8 mouse cellular contexts compared by ENCODE assay signal in genomic region chr1:138843361-138844091, GRCm38 (mm10). TPM values are rescaled to one million over a fixed set of nuclear protein-coding genes. Genes with fewer than 3 reads are reported as not detected.
A peak's percentile ranks its signal among the peaks of the same experiment; 100 is the strongest.
DNase-seq lines count a peak whose midpoint lies in the region; ATAC-seq and TF ChIP-seq lines count a peak whose summit lies in the region.

No protein-coding gene starts in this region.

- H3K79me2 ChIP-seq in CH12.LX (replicated peaks; ENCODE audit: control insufficient read depth, extremely low read depth, insufficient read depth, poor library complexity, severe bottlenecking) (no peaks in the 10 kb centered on the region), myocyte (ENCODE audit: control insufficient read depth, insufficient read depth) (no peaks in the 10 kb centered on the region)

- ATAC-seq in heart, embryonic 11.5 days (replicated peaks; ENCODE audit: insufficient number of reproducible peaks, low FRiP score, low TSS enrichment): no peak
- ATAC-seq in intestine, embryonic 16.5 days: no peak

- H3K9ac ChIP-seq in heart, embryonic 11.5 days (ENCODE audit: low read depth, low read length): peak overlapping the region; percentile 61; the same call in 1 of the 2 replicates
- H3K9ac ChIP-seq in CH12.LX (ENCODE audit: insufficient read depth, low read depth): peak overlapping the region; percentile 42
- no peak overlapping the region; the same call in 1 of the 2 replicates for H3K9ac ChIP-seq in intestine, embryonic 16.5 days (ENCODE audit: low read depth, low read length)

- no peaks in the 10 kb centered on the region for H3K9me3 ChIP-seq in heart, embryonic 11.5 days (replicated peaks; ENCODE audit: control insufficient read depth, low read length)
- no peaks in the 10 kb centered on the region for H3K9me3 ChIP-seq in CH12.LX (replicated peaks; ENCODE audit: low read length)
- no peaks in the 10 kb centered on the region for H3K9me3 ChIP-seq in forebrain, embryonic 10.5 days
- no peaks in the 10 kb centered on the region for H3K9me3 ChIP-seq in intestine, embryonic 16.5 days (ENCODE audit: control insufficient read depth, low read length)

- intact Hi-C loops in heart, postnatal 25 days (cut with DNase I): loop anchor here (5.0 kb wide), 2 partner anchors 84 to 119 kb away; partner anchors contain the start of gene Dennd1b

- no peak for DNase-seq in heart, postnatal 25 days (ENCODE audit: low spot score)
- DNase-seq in CH12.LX (ENCODE audit: extremely low read depth): no peak
- DNase-seq in forebrain, embryonic 10.5 days (ENCODE audit: extremely low spot score, low spot score): peak; percentile 73
- DNase-seq in gastrocnemius, adult 18-20 months (ENCODE audit: low spot score): no peak
- no peak for DNase-seq in c-Kit-positive CD71-positive TER-119-positive erythroid progenitor cells, embryonic 14.5 days (ENCODE audit: low spot score)

- H3K4me2 ChIP-seq in heart, embryonic 11.5 days: peak overlapping the region; percentile 65
- H3K4me2 ChIP-seq in CH12.LX (ENCODE audit: insufficient read depth, low read depth, poor library complexity, severe bottlenecking): peak overlapping the region; percentile 77
- peak overlapping the region; percentile 60 for H3K4me2 ChIP-seq in intestine, embryonic 16.5 days (ENCODE audit: low read depth, low read length)
- H3K4me2 ChIP-seq in myocyte (ENCODE audit: low read depth): peak overlapping the region; percentile 75

- H3K36me3 ChIP-seq in heart, embryonic 11.5 days (ENCODE audit: control insufficient read depth, insufficient read depth, low read length): no peaks in the 10 kb centered on the region
- no peaks in the 10 kb centered on the region for H3K36me3 ChIP-seq in CH12.LX (replicated peaks in 1 of 2; ENCODE audit: control insufficient read depth in 1 of 2, insufficient read depth in 1 of 2, low read length in 1 of 2)
- no peaks in the 10 kb centered on the region for H3K36me3 ChIP-seq in forebrain, embryonic 10.5 days (replicated peaks)
- no peaks in the 10 kb centered on the region for H3K36me3 ChIP-seq in intestine, embryonic 16.5 days (ENCODE audit: control insufficient read depth, insufficient read depth, low read length)
- H3K36me3 ChIP-seq in myocyte (ENCODE audit: control insufficient read depth, insufficient read depth): no peaks in the 10 kb centered on the region

- H3ac ChIP-seq in myocyte (ENCODE audit: control insufficient read depth, insufficient read length): peak overlapping the region; percentile 2

- H3K4me1 ChIP-seq in heart, embryonic 11.5 days (ENCODE audit: control insufficient read depth, insufficient read depth, low read length): peaks cover 14% of the 10 kb centered on the region
- H3K4me1 ChIP-seq in CH12.LX (ENCODE audit: control insufficient read depth in 1 of 2, insufficient read depth in 2 of 2): no peaks in the 10 kb centered on the region; a peak in 1 of 4 replicates
- H3K4me1 ChIP-seq in forebrain, embryonic 10.5 days: peaks cover 65% of the 10 kb centered on the region
- peaks cover 18% of the 10 kb centered on the region for H3K4me1 ChIP-seq in intestine, embryonic 16.5 days (ENCODE audit: control insufficient read depth, insufficient read depth, low read length)

- H3K27me3 ChIP-seq in heart, embryonic 11.5 days (ENCODE audit: control insufficient read depth, insufficient read depth, low read length): peaks cover 73% of the 10 kb centered on the region
- no peaks in the 10 kb centered on the region for H3K27me3 ChIP-seq in CH12.LX (replicated peaks)
- peaks cover 100% of the 10 kb centered on the region for H3K27me3 ChIP-seq in forebrain, embryonic 10.5 days (ENCODE audit: poor library complexity, severe bottlenecking)
- peaks cover 58% of the 10 kb centered on the region for H3K27me3 ChIP-seq in intestine, embryonic 16.5 days (replicated peaks; ENCODE audit: control insufficient read depth, insufficient read depth, low read length)
- H3K27me3 ChIP-seq in myocyte (ENCODE audit: control insufficient read depth, insufficient read depth, insufficient read length): no peaks in the 10 kb centered on the region

- TF ChIP-seq POLR2A in CH12.LX (IDR thresholded peaks at IDR 0.05; ENCODE audit: low read depth, low read length) (peak; percentile 17; the same call in 1 of the 2 replicates), myocyte (IDR thresholded peaks at IDR 0.05; ENCODE audit: insufficient read length, low read depth) (no peak)

- TF ChIP-seq EP300 in CH12.LX (IDR thresholded peaks at IDR 0.05; ENCODE audit: low read length): no peak

- H3K4me3 ChIP-seq in heart, embryonic 11.5 days (ENCODE audit: low read depth, low read length): peak overlapping the region; percentile 42
- H3K4me3 ChIP-seq in CH12.LX (replicated peaks in 1 of 3; ENCODE audit: low read depth in 2 of 3, low read length in 2 of 3, poor library complexity in 1 of 3): peak overlapping the region; percentile 8 to 53 (median 45)
- peak overlapping the region; percentile 50 for H3K4me3 ChIP-seq in forebrain, embryonic 10.5 days
- H3K4me3 ChIP-seq in intestine, embryonic 16.5 days (ENCODE audit: low read length): peak overlapping the region; percentile 38
- H3K4me3 ChIP-seq in myocyte: peak overlapping the region; percentile 44

- WGBS in heart, embryonic 11.5 days (ENCODE audit: insufficient replicate concordance): under 1% methylated on average over 35 of the region's 35 CpGs
- WGBS in forebrain, embryonic 10.5 days: under 1% methylated on average over 35 of the region's 35 CpGs
- WGBS in intestine, embryonic 16.5 days: under 1% methylated on average over 35 of the region's 35 CpGs

- in situ Hi-C loops in CH12.LX (cut with MboI; ENCODE audit: low pct_ligation_motif_present, low pct_unique_long_range_greater_than_20kb, low sequenced_read_pairs): loop anchor here (25.0 kb wide), 2 partner anchors 244 to 319 kb away; no protein-coding TSS in a partner anchor

- no peak for TF ChIP-seq RAD21 in CH12.LX (IDR thresholded peaks at IDR 0.05; ENCODE audit: low read depth, low read length)

- dilution Hi-C loops in CH12.LX (cut with MboI; ENCODE audit: extremely low pct_ligation_motif_present, extremely low pct_unique_long_range_greater_than_20kb, low sequenced_read_pairs): no loop called here

- no peak for TF ChIP-seq CTCF in CH12.LX (conservative IDR thresholded peaks at IDR 0.05 in 1 of 2, IDR thresholded peaks at IDR 0.05 in 1 of 2; ENCODE audit: low read depth in 2 of 2, low read length in 2 of 2)

- no peak overlapping the region for H3K27ac ChIP-seq in heart, embryonic 11.5 days (ENCODE audit: low read depth, low read length)
- H3K27ac ChIP-seq in CH12.LX (ENCODE audit: insufficient read depth, low read depth): no peak overlapping the region
- peak overlapping the region; percentile 77 for H3K27ac ChIP-seq in forebrain, embryonic 10.5 days
- no peak overlapping the region for H3K27ac ChIP-seq in intestine, embryonic 16.5 days (ENCODE audit: low read length)

TF ChIP-seq in CH12.LX, 34 proteins besides CTCF, POLR2A, EP300 and RAD21 (continues in another document):
- TF ChIP-seq MYC (IDR thresholded peaks at IDR 0.05; ENCODE audit: low read depth, low read length) (peak; percentile 55; the same call in 1 of the 2 replicates), RCOR1 (conservative IDR thresholded peaks at IDR 0.05; ENCODE audit: low read depth, low read length) (no peak), MAX (IDR thresholded peaks at IDR 0.05; ENCODE audit: low read length) (peak; percentile 43; the same call in 1 of the 2 replicates), ZC3H11A (IDR thresholded peaks at IDR 0.05; ENCODE audit: low read depth, low read length) (no peak), JUND (conservative IDR thresholded peaks at IDR 0.05; ENCODE audit: low read depth, low read length) (no peak), ZMIZ1 (IDR thresholded peaks at IDR 0.05; ENCODE audit: low read depth, low read length) (no peak), ZKSCAN1 (IDR thresholded peaks at IDR 0.05; ENCODE audit: borderline replicate concordance, low read depth, low read length) (no peak), MXI1 (IDR thresholded peaks at IDR 0.05; ENCODE audit: low read depth, low read length) (0 out of 2 replicates have a peak, but pooled peaks have one; percentile 23)

TF ChIP-seq in myocyte, 11 proteins besides CTCF, POLR2A, EP300 and RAD21:
- TF ChIP-seq MYOG (IDR thresholded peaks at IDR 0.05; ENCODE audit: control insufficient read depth in 1 of 3, insufficient read depth in 1 of 3, insufficient read length in 2 of 3, low read depth in 2 of 3) (no peak), TCF3 (IDR thresholded peaks at IDR 0.05; ENCODE audit: insufficient read length, low read depth) (no peak), MYOD1 (IDR thresholded peaks at IDR 0.05; ENCODE audit: control insufficient read depth in 1 of 3, insufficient read length in 2 of 3, low read depth in 2 of 3) (no peak)

RNA-seq across cellular contexts. Expression of gene Lhx9, which starts 4.9 kb away (rescaled TPM):
- 2.0 and 2.5 TPM in 2 replicates for polyA plus RNA-seq in heart, embryonic 11.5 days (2014; fragmentation: Nextera tagmentation; extraction: Ambion mirVana)
- not detected for total RNA-seq in heart, postnatal 25 days (2021)
- total RNA-seq in CH12.LX (2012; rRNA removed): 0.21 TPM in 2 replicates
- total RNA-seq in CH12.LX (2014; rRNA removed): 0.09 and 0.16 TPM in 2 replicates
- 0.23 and 0.34 TPM in 2 replicates for polyA plus RNA-seq in CH12.LX (2012; ENCODE audit: insufficient read length, low read depth)
- 5.3 and 8.7 TPM in 2 replicates for polyA plus RNA-seq in forebrain, embryonic 10.5 days (2016; fragmentation: Nextera tagmentation; extraction: Ambion mirVana)
- polyA plus RNA-seq in intestine, embryonic 16.5 days (2015; fragmentation: Nextera tagmentation; extraction: Ambion mirVana): 0.06 TPM in 1 of 2 replicates, not detected in the other
- polyA plus RNA-seq in myocyte (2012; fragmentation: generic; extraction: Trizol): 0.14 TPM
- total RNA-seq in gastrocnemius, adult 18-20 months (2021): not detected

RNA-seq across cellular contexts. Expression of gene 2310009B15Rik, which starts 13.1 kb away (rescaled TPM):
- 27.4 and 28.1 TPM in 2 replicates for polyA plus RNA-seq in heart, embryonic 11.5 days (2014; fragmentation: Nextera tagmentation; extraction: Ambion mirVana)
- 1 to 10 TPM; 8.9 to 10.0 TPM for total RNA-seq in heart, postnatal 25 days (2021)
- total RNA-seq in CH12.LX (2012; rRNA removed) (17.2 and 17.5 TPM in 2 replicates), CH12.LX (2014; rRNA removed) (35.0 and 39.8 TPM in 2 replicates)
- polyA plus RNA-seq in CH12.LX (2012; ENCODE audit: insufficient read length, low read depth) (17.8 and 20.0 TPM in 2 replicates), myocyte (2012; fragmentation: generic; extraction: Trizol) (66.0 TPM)
- polyA plus RNA-seq in forebrain, embryonic 10.5 days (2016; fragmentation: Nextera tagmentation; extraction: Ambion mirVana): 41.1 and 48.7 TPM in 2 replicates
- polyA plus RNA-seq in intestine, embryonic 16.5 days (2015; fragmentation: Nextera tagmentation; extraction: Ambion mirVana): 28.1 and 32.0 TPM in 2 replicates
- total RNA-seq in gastrocnemius, adult 18-20 months (2021): 10 to 100 TPM; 14.8 to 15.2 TPM
